Mouse (Mus musculus) neutrophil, adult 5-6 weeks (primary cell): ENCODE results near the gene Gm10309. TPM values are rescaled to one million over a fixed set of nuclear protein-coding genes. Genes with fewer than 3 reads are reported as not detected.

Source experiments
- ATAC-seq: fragments of 151-379, 151-347 bp; 2 replicates; pipeline ENCODE4 v1.8.0; 2017; ENCODE audit warnings: mild to moderate bottlenecking, moderate TSS enrichment; ENCODE audit not compliant: insufficient number of reproducible peaks, poor library complexity, low FRiP score, severe bottlenecking; ENCODE audit errors: extremely low read depth
- total RNA-seq: library from RNA; stranded (forward); fragments of 200-1000 nt; gene quantifications from 2 replicates; pipeline ENCODE4 v1.2.3, GENCODE M21; 2017

Gm10309 gene
- 0.25 TPM in 1 of 2 replicates, not detected in the other for total RNA-seq

GRCm38 (mm10) chr17:86505183-86505631 lies at the start of gene Gm10309:
Gene Gm10309, minus strand, starts transcription at chr17:86505232.
- ATAC-seq: no peak

- no peak for ATAC-seq
Observed at GRCm38 (mm10) chr17:86551995-86552394, 47.0 kb upstream of the Gm10309 start.

GRCm38 (mm10) chr17:86551561-86551960 lies 46.5 kb upstream of the Gm10309 start:
- no peak for ATAC-seq

- ATAC-seq: no peak
Observed at GRCm38 (mm10) chr17:86549128-86549527, 44.1 kb upstream of the Gm10309 start.

GRCm38 (mm10) chr17:86546529-86546928 lies 41.5 kb upstream of the Gm10309 start:
- ATAC-seq: no peak

GRCm38 (mm10) chr17:86539881-86540430 lies 34.9 kb upstream of the Gm10309 start:
- ATAC-seq: no peak

GRCm38 (mm10) chr17:86535827-86536656 lies 31.0 kb upstream of the Gm10309 start:
- peak; percentile 73 for ATAC-seq

GRCm38 (mm10) chr17:86535096-86535495 lies 30.1 kb upstream of the Gm10309 start:
- no peak for ATAC-seq

GRCm38 (mm10) chr17:86533549-86533851 lies 28.5 kb upstream of the Gm10309 start:
- no peak for ATAC-seq

- ATAC-seq: no peak
Observed at GRCm38 (mm10) chr17:86532783-86533548, 27.9 kb upstream of the Gm10309 start.

GRCm38 (mm10) chr17:86531231-86531630 lies 26.2 kb upstream of the Gm10309 start:
- ATAC-seq: no peak

- ATAC-seq: no peak
Observed at GRCm38 (mm10) chr17:86529411-86529810, 24.4 kb upstream of the Gm10309 start.

GRCm38 (mm10) chr17:86529003-86529402 lies 24.0 kb upstream of the Gm10309 start:
- no peak for ATAC-seq

GRCm38 (mm10) chr17:86527298-86527697 lies 22.3 kb upstream of the Gm10309 start:
- ATAC-seq: peak; percentile 60; the same call in 1 of the 2 replicates

- ATAC-seq: no peak
Observed at GRCm38 (mm10) chr17:86526016-86526415, 21.0 kb upstream of the Gm10309 start.

- no peak for ATAC-seq
Observed at GRCm38 (mm10) chr17:86525075-86525474, 20.0 kb upstream of the Gm10309 start.

GRCm38 (mm10) chr17:86523843-86524242 lies 18.8 kb upstream of the Gm10309 start:
- no peak for ATAC-seq

- ATAC-seq: no peak
Observed at GRCm38 (mm10) chr17:86523374-86523773, 18.3 kb upstream of the Gm10309 start.

GRCm38 (mm10) chr17:86522649-86523048 lies 17.6 kb upstream of the Gm10309 start:
- no peak for ATAC-seq

- no peak for ATAC-seq
Observed at GRCm38 (mm10) chr17:86521252-86521651, 16.2 kb upstream of the Gm10309 start.
